Mouse (Mus musculus): ENCODE results near the gene Tubb3. TPM values are rescaled to one million over a fixed set of nuclear protein-coding genes. Genes with fewer than 3 reads are reported as not detected.

Gene Tubb3
- polyA plus RNA-seq, 1 experiment: 9.5 TPM

DNA sequence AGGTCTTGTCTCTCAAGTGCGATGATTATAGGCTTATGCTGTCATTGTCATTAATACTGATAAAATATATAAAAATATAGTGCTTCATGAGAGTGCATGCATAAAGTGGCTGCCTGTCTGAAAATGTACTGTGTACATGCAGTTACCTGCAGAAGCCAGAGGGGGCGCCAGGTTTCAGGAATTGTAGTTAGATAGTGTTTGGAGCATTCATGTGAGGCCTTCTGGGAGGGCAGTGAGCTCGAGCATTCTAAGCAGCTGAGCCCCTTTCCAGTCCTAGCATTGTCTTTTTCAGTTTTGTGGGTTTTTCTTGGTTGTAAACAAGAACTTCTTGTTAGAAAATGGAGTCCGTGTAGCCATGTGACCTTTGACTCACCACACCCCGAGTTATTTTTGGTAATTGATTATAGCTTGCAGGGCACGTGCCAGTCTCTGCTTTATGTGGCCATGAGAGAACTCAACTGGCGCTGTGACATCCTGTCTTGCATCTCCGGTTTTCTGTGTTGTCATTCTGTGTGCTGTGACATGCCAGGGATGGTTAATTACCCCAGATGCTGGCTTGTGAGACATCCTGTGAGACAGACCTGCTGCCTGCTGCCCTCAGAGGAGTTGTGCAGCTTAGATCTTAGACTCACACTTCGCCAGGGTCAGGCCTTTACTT lies 26.2 kb upstream of the Tubb3 start:
- WGBS: 33% methylated on average over 9 of the region's 9 CpGs
- Histone ChIP-seq H3K4me3 (ENCODE audit: low read depth, low read length) (no peak overlapping the region), H3K36me3 (ENCODE audit: control insufficient read depth, insufficient read depth, low read length) (peaks cover 73% of the 10 kb centered on the region), H3K4me1 (ENCODE audit: control insufficient read depth, insufficient read depth, insufficient read length, low read length) (peaks cover 4% of the 10 kb centered on the region; the same call in 1 of the 2 replicates), H3K27me3 (ENCODE audit: control insufficient read depth, insufficient read depth, low read length) (no peaks in the 10 kb centered on the region), H3K27ac (ENCODE audit: insufficient read depth, low read depth, low read length) (no peak overlapping the region)
- TF ChIP-seq CTCF (IDR thresholded peaks at IDR 0.05; ENCODE audit: extremely low read depth, insufficient read length, insufficient replicate concordance, low read depth, low read length) (peak; percentile 81; the same call in 1 of the 2 replicates), POLR2A (IDR thresholded peaks at IDR 0.05; ENCODE audit: low read depth, low read length) (no peak)

DNA sequence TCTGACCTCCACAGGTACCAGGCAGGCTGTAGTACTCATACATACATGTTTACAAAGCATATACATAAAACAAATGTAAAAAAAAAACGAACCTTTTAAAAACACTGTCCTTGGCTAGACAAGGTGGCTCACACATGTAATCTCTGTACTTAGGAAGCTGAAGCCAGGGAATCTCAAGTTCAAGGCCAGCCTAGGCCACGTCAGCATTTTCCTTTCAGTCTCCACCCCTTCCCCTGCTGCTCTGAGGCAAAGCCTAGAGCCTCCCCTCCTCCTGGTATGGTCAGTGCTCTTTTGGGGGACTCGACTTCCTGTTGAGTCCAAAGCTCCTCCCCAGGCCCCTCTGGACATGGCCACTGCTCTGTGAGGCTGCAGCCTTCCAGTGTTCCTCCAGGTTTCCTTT lies 24.2 kb upstream of the Tubb3 start:
- 83% methylated on average over 3 of the region's 3 CpGs for WGBS
- H3K27me3 ChIP-seq (ENCODE audit: control insufficient read depth, insufficient read depth, low read length): no peaks in the 10 kb centered on the region
- no peak overlapping the region for H3K27ac ChIP-seq (ENCODE audit: insufficient read depth, low read depth, low read length)
- TF ChIP-seq POLR2A (IDR thresholded peaks at IDR 0.05; ENCODE audit: low read depth, low read length): no peak
- TF ChIP-seq CTCF (IDR thresholded peaks at IDR 0.05; ENCODE audit: extremely low read depth, insufficient read length, insufficient replicate concordance, low read depth, low read length): no peak
- H3K36me3 ChIP-seq (ENCODE audit: control insufficient read depth, insufficient read depth, low read length): peaks cover 83% of the 10 kb centered on the region
- H3K4me3 ChIP-seq (ENCODE audit: low read depth, low read length): no peak overlapping the region
- H3K4me1 ChIP-seq (ENCODE audit: control insufficient read depth, insufficient read depth, insufficient read length, low read length): peaks cover 4% of the 10 kb centered on the region; the same call in 1 of the 2 replicates

DNA sequence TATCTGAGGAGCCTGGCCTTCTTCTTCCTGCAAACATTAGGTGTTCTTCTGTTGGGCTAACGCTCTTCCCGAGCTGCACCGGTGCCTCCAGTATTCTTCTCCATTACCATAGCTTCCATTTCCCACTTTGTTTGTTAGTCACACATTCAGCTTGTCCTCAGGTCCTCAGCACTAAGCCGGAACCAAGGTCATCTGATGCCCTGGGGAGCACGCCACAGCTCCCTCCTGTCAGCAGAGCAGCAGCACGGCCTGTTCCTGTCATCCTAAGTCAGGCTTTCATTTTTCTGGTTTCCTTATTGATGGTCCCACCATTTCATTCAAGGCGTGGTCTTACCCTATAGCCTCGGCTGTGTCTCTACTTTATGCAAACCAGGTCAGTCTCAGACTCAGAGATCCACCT lies 23.4 kb upstream of the Tubb3 start:
- WGBS: 75% methylated on average over 8 of the region's 8 CpGs
- H3K4me3 ChIP-seq (ENCODE audit: low read depth, low read length): no peak overlapping the region
- TF ChIP-seq CTCF (IDR thresholded peaks at IDR 0.05; ENCODE audit: extremely low read depth, insufficient read length, insufficient replicate concordance, low read depth, low read length): no peak
- peaks cover 4% of the 10 kb centered on the region; the same call in 1 of the 2 replicates for H3K4me1 ChIP-seq (ENCODE audit: control insufficient read depth, insufficient read depth, insufficient read length, low read length)
- H3K27ac ChIP-seq (ENCODE audit: insufficient read depth, low read depth, low read length): no peak overlapping the region
- peaks cover 84% of the 10 kb centered on the region for H3K36me3 ChIP-seq (ENCODE audit: control insufficient read depth, insufficient read depth, low read length)
- H3K27me3 ChIP-seq (ENCODE audit: control insufficient read depth, insufficient read depth, low read length): no peaks in the 10 kb centered on the region

DNA sequence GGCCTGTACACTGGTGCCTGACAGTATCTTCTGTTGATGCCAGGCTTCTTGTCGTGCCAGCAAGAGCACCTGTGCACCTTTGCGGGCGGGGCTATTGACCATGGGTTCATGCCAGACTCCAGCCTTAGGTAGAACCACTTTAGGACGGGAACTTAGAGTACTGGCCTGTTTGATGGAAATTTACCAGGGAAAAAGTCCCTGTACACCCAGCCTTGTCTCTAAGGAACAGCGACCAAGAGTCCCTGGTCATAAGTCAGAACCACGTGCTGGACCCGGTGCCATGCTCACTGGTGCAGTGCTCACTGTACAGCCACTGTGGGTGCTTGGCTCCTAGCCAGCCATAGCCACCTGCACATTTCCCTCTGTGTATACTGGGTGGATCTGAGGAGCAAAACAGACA lies 22.2 kb upstream of the Tubb3 start:
- no peak overlapping the region for H3K27ac ChIP-seq (ENCODE audit: insufficient read depth, low read depth, low read length)
- no peak for TF ChIP-seq CTCF (IDR thresholded peaks at IDR 0.05; ENCODE audit: extremely low read depth, insufficient read length, insufficient replicate concordance, low read depth, low read length)
- no peak for TF ChIP-seq POLR2A (IDR thresholded peaks at IDR 0.05; ENCODE audit: low read depth, low read length)
- H3K4me1 ChIP-seq (ENCODE audit: control insufficient read depth, insufficient read depth, insufficient read length, low read length): peaks cover 4% of the 10 kb centered on the region; the same call in 1 of the 2 replicates
- WGBS: 39% methylated on average over 7 of the region's 7 CpGs
- H3K4me3 ChIP-seq (ENCODE audit: low read depth, low read length): no peak overlapping the region
- peaks cover 83% of the 10 kb centered on the region for H3K36me3 ChIP-seq (ENCODE audit: control insufficient read depth, insufficient read depth, low read length)
- H3K27me3 ChIP-seq (ENCODE audit: control insufficient read depth, insufficient read depth, low read length): no peaks in the 10 kb centered on the region

DNA sequence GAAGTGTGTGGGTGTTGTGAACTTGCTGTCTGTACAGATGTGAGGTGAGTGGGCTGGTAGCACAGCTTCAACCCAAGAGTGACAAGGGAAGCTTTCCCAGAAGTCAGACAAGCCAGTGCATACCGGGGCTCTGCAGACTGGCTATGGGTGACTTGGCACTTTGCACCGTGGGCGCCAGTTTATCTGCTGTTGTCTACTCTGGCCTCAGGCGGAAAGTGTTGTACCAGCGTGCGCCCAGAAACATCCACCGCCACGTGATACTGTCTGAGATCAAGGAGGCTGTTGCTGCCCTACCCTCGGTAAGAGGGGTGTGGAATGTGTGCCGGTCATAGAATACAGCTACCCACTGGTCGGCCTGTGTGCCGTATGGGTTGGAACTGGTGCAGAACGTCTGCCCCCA lies 12.9 kb upstream of the Tubb3 start:
- Histone ChIP-seq H3K27ac (ENCODE audit: insufficient read depth, low read depth, low read length) (no peak overlapping the region), H3K36me3 (ENCODE audit: control insufficient read depth, insufficient read depth, low read length) (peaks cover 76% of the 10 kb centered on the region), H3K4me1 (ENCODE audit: control insufficient read depth, insufficient read depth, insufficient read length, low read length) (no peaks in the 10 kb centered on the region), H3K27me3 (ENCODE audit: control insufficient read depth, insufficient read depth, low read length) (no peaks in the 10 kb centered on the region), H3K4me3 (ENCODE audit: low read depth, low read length) (no peak overlapping the region)
- 86% methylated on average over 13 of the region's 13 CpGs for WGBS
- TF ChIP-seq CTCF (IDR thresholded peaks at IDR 0.05; ENCODE audit: extremely low read depth, insufficient read length, insufficient replicate concordance, low read depth, low read length) (no peak), POLR2A (IDR thresholded peaks at IDR 0.05; ENCODE audit: low read depth, low read length) (no peak)

DNA sequence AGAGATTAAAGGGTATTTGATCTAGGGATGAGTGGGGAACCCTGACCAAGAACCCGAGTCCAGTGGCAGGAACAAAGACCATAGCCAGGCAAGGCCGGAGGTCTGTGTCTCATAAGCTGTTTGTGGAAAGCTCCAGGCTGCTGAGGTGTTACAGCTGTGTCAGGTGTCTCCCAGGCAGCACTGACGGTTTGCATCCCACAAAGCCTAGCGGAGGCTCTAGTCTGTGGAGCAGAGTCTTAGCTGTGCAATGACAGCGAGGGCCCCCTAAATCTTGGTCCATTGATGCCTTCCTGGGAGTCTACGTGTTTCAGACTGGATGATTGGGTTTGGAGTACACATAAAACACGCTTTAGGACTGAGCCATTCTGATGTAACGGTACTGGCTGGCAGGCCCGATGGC lies 9.3 kb upstream of the Tubb3 start:
- WGBS: 90% methylated on average over 9 of the region's 9 CpGs
- H3K4me1 ChIP-seq (ENCODE audit: control insufficient read depth, insufficient read depth, insufficient read length, low read length): no peaks in the 10 kb centered on the region
- no peak overlapping the region for H3K4me3 ChIP-seq (ENCODE audit: low read depth, low read length)
- no peaks in the 10 kb centered on the region for H3K27me3 ChIP-seq (ENCODE audit: control insufficient read depth, insufficient read depth, low read length)
- no peak overlapping the region for H3K27ac ChIP-seq (ENCODE audit: insufficient read depth, low read depth, low read length)
- H3K36me3 ChIP-seq (ENCODE audit: control insufficient read depth, insufficient read depth, low read length): peaks cover 43% of the 10 kb centered on the region
- TF ChIP-seq CTCF (IDR thresholded peaks at IDR 0.05; ENCODE audit: extremely low read depth, insufficient read length, insufficient replicate concordance, low read depth, low read length): no peak
- TF ChIP-seq POLR2A (IDR thresholded peaks at IDR 0.05; ENCODE audit: low read depth, low read length): no peak

DNA sequence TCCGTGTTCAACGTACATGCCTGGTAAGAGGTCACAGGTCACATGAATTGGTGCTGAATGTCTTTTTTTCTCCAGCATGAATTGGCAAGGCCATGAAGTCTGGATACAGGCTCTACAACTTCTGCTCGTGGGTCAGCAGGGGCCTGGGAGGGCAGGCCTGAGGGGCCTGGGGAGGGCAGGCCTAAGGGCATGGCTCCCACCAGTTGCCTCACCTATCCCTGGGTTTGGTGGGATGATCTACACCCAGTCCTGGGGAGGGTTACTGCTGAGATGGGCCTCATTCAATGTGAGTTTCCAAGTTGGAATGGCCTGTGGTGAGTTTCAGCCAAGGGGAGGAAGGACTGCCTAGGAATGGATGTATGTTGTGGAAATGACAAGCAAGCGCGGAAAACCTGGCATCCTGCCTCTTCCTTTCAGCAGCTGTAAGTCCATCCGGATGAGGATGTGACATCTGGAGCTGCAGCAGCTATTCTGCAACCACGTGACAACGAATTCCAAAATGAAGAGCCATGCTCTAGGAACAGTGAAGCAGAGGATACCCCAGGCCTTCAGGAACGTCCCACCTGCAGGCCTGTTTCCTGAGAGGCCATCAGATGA lies 8.4 kb upstream of the Tubb3 start:
- TF ChIP-seq CTCF (IDR thresholded peaks at IDR 0.05; ENCODE audit: extremely low read depth, insufficient read length, insufficient replicate concordance, low read depth, low read length): no peak
- TF ChIP-seq POLR2A (IDR thresholded peaks at IDR 0.05; ENCODE audit: low read depth, low read length): no peak
- H3K27ac ChIP-seq (ENCODE audit: insufficient read depth, low read depth, low read length): no peak overlapping the region
- 83% methylated on average over 9 of the region's 9 CpGs for whole genome bisulfite sequencing
- no peaks in the 10 kb centered on the region for H3K27me3 ChIP-seq (ENCODE audit: control insufficient read depth, insufficient read depth, low read length)
- H3K4me3 ChIP-seq (ENCODE audit: low read depth, low read length): no peak overlapping the region
- H3K36me3 ChIP-seq (ENCODE audit: control insufficient read depth, insufficient read depth, low read length): peaks cover 35% of the 10 kb centered on the region
- H3K4me1 ChIP-seq (ENCODE audit: control insufficient read depth, insufficient read depth, insufficient read length, low read length): no peaks in the 10 kb centered on the region

All from small intestine, adult 2 months (tissue).